Mouse (Mus musculus): ENCODE data around the gene Arhgap17. TPM values are rescaled to one million over a fixed set of nuclear protein-coding genes. Genes with fewer than 3 reads are reported as not detected.
A peak's percentile ranks its signal among the peaks of the same experiment; 100 is the strongest.

Gene Arhgap17
- 12.5 and 13.5 TPM in 2 replicates for polyA plus RNA-seq (2015; fragmentation: Nextera tagmentation; extraction: Ambion mirVana)

DNA sequence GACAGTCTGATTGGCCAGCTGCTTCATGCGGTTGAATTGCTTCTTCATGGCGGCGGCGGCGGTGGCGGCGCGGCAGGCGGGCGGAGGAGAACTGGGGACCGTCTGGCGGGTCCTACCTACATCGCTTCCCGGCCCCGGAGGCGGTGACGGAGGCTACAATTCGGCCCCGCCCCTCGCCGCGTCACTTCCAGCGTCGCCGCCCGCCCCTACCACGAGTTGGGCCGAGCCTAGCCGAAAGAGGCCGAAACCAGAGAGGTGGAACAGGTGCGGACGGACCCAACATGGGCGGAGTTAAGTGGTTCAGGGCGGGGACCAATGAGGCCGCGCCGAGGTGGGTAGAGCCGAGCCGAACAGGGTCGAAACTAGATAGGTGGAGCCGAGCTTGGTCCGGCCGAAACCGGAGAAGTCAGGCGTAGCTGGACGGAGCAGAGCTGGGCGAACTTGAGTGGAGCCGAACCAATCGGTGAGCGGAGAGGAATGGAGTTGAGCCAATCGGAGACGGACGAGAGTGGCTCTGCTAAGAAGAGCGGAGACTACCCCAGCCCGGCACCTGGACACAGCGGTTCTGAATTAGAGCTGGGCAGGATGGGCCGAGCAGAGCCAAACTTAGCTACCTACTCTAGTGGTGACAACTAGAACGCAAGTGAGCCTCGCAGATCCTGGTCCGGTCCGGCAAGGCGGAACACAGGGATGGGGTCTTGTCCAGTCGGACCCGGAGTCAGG lies at the start of gene Arhgap17, which contains the start of gene Lcmt1:
Gene Arhgap17, minus strand, starts transcription at position 157 of the 723 bp plus-strand sequence.
Gene Lcmt1, plus strand, starts transcription at position 26 of the 723 bp plus-strand sequence.
- ATAC-seq = peak; percentile 98

DNA sequence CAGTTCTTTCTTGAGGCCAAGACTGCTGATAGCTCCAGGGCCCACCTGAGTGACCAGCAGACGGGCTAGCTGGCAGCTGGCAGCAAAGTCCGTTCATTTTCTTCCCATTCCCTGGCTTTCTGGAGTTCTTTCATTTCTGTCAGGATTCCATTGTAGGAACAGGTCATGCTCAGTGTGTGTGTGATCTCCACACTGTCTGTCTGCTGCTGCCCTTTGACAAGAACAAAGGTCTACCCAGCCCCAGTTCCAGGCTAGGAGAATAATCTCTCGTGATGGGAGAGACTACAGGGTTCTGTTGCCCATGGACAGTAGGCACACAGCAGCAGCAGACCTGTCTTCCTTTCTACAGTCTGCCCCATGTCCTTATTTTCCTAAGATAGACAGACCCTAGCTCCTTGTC lies 47.9 kb upstream of the Arhgap17 start:
- Histone ChIP-seq H3K27ac (no peak overlapping the region), H3K9ac (no peak overlapping the region), H3K36me3 (ENCODE audit: poor library complexity, severe bottlenecking) (peaks cover 57% of the 10 kb centered on the region), H3K4me3 (no peak overlapping the region), H3K4me2 (no peak overlapping the region), H3K9me3 (replicated peaks) (no peaks in the 10 kb centered on the region), H3K27me3 (no peaks in the 10 kb centered on the region), H3K4me1 (no peaks in the 10 kb centered on the region)
- no peak for ATAC-seq
- WGBS = 84% methylated on average over 3 of the region's 3 CpGs

More for the DNA sequence above, at the start of gene Arhgap17, which contains the start of gene Lcmt1:
- no peaks in the 10 kb centered on the region for H3K36me3 ChIP-seq (ENCODE audit: poor library complexity, severe bottlenecking)
- 0 out of 2 replicates have a peak, but pooled peaks cover 4% of the 10 kb centered on the region for H3K27me3 ChIP-seq
- H3K27ac ChIP-seq = peak within 1 kb of the TSS; percentile 85
- peaks cover 36% of the 10 kb centered on the region for H3K4me1 ChIP-seq
- H3K4me3 ChIP-seq = peak within 1 kb of the TSS; percentile 78
- H3K9me3 ChIP-seq (replicated peaks) = no peaks in the 10 kb centered on the region
- H3K9ac ChIP-seq = peak within 1 kb of the TSS; percentile 88
- H3K4me2 ChIP-seq = peak within 1 kb of the TSS; percentile 90
- under 1% methylated on average over 46 of the region's 64 CpGs for WGBS

DNA sequence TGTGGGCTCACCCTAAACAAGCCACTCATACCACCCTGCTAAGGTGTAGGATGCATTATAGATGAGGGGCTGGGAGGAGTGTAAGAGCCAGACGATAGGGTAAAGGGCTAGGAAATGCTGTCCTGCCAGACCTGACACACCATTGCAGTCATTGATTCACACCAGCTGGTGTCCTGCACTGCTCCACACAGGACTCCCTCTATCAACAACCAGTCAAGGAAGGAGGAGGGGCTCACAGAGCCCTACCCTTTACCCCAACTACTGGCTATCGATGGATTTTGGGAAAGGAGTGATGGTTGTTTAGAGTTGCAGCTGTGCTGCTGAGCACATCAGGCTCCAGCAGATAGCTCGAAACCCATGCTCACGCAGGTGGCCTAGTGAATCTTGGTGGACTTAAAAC lies 47.1 kb upstream of the Arhgap17 start:
- Histone ChIP-seq H3K4me3 (no peak overlapping the region), H3K4me1 (no peaks in the 10 kb centered on the region), H3K9ac (no peak overlapping the region), H3K36me3 (ENCODE audit: poor library complexity, severe bottlenecking) (peaks cover 55% of the 10 kb centered on the region), H3K4me2 (no peak overlapping the region), H3K27ac (no peak overlapping the region), H3K9me3 (replicated peaks) (no peaks in the 10 kb centered on the region), H3K27me3 (no peaks in the 10 kb centered on the region)
- WGBS = 88% methylated on average over 4 of the region's 4 CpGs
- no peak for ATAC-seq

DNA sequence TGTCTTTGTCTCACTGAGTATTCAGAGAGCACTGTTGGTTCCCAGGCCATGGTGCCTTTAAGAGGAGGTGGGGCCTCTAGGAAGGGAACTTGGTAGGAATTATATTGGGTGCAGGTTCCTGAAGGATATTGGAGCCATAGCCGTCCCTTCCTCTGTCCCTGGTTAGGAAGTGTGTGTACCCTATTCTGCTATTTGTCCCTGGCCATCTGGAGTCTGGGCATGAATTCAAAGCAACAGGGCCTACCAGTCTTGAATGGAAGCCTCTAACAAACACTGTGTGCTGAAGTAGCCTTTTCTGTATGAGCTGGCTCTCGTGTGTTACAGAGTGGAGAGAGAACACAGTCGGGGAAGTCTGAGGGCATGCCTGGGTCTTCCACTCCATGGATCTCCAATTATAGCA lies 42.4 kb upstream of the Arhgap17 start:
- H3K4me2 ChIP-seq = no peak overlapping the region

DNA sequence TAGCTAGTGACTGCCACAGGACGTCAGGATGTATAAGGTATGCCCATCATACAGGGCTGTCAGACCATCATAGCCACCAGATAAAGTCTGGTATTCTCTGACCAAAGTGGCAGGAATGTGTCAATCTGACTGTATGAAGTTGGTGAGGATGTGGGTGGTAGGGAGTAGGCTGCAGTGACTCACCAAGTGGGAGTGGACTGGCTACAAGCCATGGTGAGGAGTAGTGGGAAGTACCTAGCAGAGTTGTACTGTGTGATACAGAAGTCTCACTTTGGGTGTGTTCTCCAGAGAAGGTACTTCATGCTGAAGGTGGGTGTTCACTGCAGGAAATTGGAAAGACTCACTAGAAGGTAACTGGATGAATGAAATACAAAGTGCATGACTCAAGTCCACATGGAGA lies 41.4 kb upstream of the Arhgap17 start:
- H3K9ac ChIP-seq = no peak overlapping the region
- no peaks in the 10 kb centered on the region for H3K9me3 ChIP-seq (replicated peaks)
- no peak overlapping the region for H3K4me2 ChIP-seq
- 92% methylated on average over 1 of the region's 1 CpGs for WGBS
- no peak for ATAC-seq
- H3K4me1 ChIP-seq = no peaks in the 10 kb centered on the region
- peaks cover 43% of the 10 kb centered on the region for H3K36me3 ChIP-seq (ENCODE audit: poor library complexity, severe bottlenecking)
- H3K27ac ChIP-seq = no peak overlapping the region
- H3K27me3 ChIP-seq = no peaks in the 10 kb centered on the region
- no peak overlapping the region for H3K4me3 ChIP-seq

More for the DNA sequence above, 42.4 kb upstream of the Arhgap17 start:
- Histone ChIP-seq H3K36me3 (ENCODE audit: poor library complexity, severe bottlenecking) (peaks cover 40% of the 10 kb centered on the region), H3K27me3 (no peaks in the 10 kb centered on the region), H3K4me1 (no peaks in the 10 kb centered on the region), H3K9me3 (replicated peaks) (no peaks in the 10 kb centered on the region), H3K4me3 (no peak overlapping the region), H3K27ac (no peak overlapping the region), H3K9ac (no peak overlapping the region)
- no peak for ATAC-seq
- WGBS = 72% methylated on average over 3 of the region's 3 CpGs

DNA sequence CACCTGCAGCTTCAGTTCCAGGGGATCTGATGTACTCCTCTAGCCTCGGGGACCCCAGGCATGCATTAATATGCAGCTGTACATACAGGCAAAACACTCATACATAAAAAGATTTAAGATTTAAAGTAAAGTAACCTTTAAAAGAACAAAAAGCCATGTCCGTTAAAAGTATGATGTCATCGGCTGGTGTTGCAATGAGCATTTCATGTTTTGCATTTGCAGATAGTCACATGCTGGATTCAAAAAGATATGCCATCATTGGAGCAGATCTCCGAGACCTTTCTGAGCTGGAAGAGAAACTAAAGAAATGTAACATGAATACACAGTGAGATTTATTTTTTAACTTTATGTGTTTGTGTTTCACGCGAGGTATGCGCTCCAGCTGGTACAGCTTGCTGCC lies 40.8 kb upstream of the Arhgap17 start:
- ATAC-seq = no peak
- no peak overlapping the region for H3K27ac ChIP-seq
- no peaks in the 10 kb centered on the region for H3K4me1 ChIP-seq
- peaks cover 49% of the 10 kb centered on the region for H3K36me3 ChIP-seq (ENCODE audit: poor library complexity, severe bottlenecking)
- no peaks in the 10 kb centered on the region for H3K27me3 ChIP-seq
- no peaks in the 10 kb centered on the region for H3K9me3 ChIP-seq (replicated peaks)
- H3K9ac ChIP-seq = no peak overlapping the region
- H3K4me2 ChIP-seq = no peak overlapping the region
- WGBS = 91% methylated on average over 7 of the region's 7 CpGs
- H3K4me3 ChIP-seq = no peak overlapping the region

DNA sequence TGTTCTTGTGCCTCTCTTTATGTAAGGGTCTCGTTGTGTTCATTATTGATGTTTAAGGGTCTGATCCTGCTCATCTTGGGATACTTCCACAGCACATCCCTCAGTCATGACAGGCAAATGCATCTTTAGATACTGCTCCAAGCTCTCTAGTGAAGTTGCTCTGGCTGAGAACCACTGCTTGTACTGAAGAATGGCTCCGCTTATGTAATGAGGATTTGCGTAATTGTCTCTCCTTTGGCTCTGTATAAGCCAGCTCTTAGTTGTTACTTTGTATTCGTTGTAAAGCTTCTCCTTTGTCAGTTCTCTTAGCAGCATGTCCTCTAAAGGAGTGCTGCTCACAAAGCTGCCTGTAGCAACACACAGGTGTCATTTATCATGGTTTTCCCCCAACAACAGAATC lies 37.3 kb upstream of the Arhgap17 start:
- WGBS = 75% methylated on average over 4 of the region's 4 CpGs
- no peak overlapping the region for H3K9ac ChIP-seq
- H3K4me3 ChIP-seq = no peak overlapping the region
- H3K27me3 ChIP-seq = no peaks in the 10 kb centered on the region
- no peak overlapping the region for H3K27ac ChIP-seq
- no peak overlapping the region for H3K4me2 ChIP-seq
- H3K9me3 ChIP-seq (replicated peaks) = no peaks in the 10 kb centered on the region
- no peak for ATAC-seq
- no peaks in the 10 kb centered on the region for H3K4me1 ChIP-seq
- H3K36me3 ChIP-seq (ENCODE audit: poor library complexity, severe bottlenecking) = peaks cover 62% of the 10 kb centered on the region

DNA sequence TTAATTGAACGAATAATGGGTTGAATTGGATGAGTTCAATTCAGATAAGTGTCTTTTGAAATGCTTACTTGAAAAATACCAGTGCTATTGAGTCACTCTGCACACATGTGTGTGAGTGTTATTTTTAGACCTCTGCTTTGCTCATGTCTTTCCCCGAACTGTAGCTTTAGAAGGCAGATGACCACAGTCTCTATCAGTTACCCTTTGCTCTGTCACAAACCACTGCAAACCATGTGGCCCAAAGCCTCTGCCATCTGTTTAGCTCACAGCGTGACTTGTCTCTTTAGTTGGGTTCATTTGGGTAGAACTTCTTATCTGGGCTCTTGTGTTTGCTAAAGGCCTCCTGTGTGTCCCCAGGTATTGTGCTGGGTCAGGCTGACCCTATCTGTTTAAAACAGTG lies 35.9 kb upstream of the Arhgap17 start:
- 90% methylated on average over 3 of the region's 3 CpGs for WGBS
- Histone ChIP-seq H3K36me3 (ENCODE audit: poor library complexity, severe bottlenecking) (peaks cover 51% of the 10 kb centered on the region), H3K4me3 (no peak overlapping the region), H3K9me3 (replicated peaks) (no peaks in the 10 kb centered on the region), H3K4me2 (no peak overlapping the region), H3K9ac (no peak overlapping the region), H3K27ac (no peak overlapping the region), H3K4me1 (peaks cover 6% of the 10 kb centered on the region), H3K27me3 (no peaks in the 10 kb centered on the region)
- ATAC-seq = no peak

DNA sequence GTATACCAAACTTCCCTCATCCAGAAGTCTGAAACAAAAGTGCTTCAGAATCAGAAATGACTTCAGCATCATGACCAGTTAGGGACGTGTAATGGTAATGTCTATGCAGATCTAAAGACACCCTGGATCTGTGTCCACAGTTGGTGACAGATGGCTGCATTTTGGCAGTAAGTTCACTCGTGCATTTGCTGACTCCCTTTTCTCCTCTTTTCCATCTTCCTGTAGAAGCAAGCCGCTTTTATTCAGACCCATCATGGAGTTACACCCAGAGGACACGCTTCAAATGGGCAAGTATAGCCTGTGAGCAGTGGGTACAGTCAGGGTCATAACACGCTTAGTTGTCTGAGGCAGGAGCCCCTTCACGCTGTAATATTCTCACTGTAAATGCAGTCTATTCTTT lies 34.5 kb upstream of the Arhgap17 start:
- Histone ChIP-seq H3K27ac (no peak overlapping the region), H3K4me1 (peaks cover 6% of the 10 kb centered on the region), H3K9ac (no peak overlapping the region), H3K27me3 (no peaks in the 10 kb centered on the region), H3K36me3 (ENCODE audit: poor library complexity, severe bottlenecking) (peaks cover 50% of the 10 kb centered on the region), H3K9me3 (replicated peaks) (no peaks in the 10 kb centered on the region), H3K4me3 (no peak overlapping the region), H3K4me2 (no peak overlapping the region)
- ATAC-seq = no peak
- 93% methylated on average over 6 of the region's 6 CpGs for WGBS

DNA sequence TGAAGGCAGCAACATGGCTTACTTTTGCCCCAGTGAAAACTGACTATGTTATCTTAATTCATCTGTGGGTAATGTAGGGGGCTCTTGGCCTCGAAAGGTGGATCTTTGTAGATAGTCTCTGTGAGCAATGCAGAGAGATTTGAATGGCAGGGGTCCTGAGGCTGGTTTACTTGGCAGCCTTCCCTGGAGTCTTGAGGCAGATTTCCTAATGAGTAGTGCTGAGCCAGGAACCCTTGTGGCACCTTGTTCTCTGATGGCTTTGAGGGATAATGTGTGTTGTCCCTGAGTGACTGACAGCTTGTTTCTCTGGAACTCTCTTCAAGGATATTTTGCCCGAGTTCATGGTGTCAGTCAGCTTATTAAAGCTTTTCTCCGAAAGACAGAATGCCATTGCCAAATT lies 31.4 kb upstream of the Arhgap17 start:
- no peaks in the 10 kb centered on the region for H3K27me3 ChIP-seq
- no peak overlapping the region for H3K9ac ChIP-seq
- no peaks in the 10 kb centered on the region for H3K9me3 ChIP-seq (replicated peaks)
- no peak for ATAC-seq
- H3K36me3 ChIP-seq (ENCODE audit: poor library complexity, severe bottlenecking) = peaks cover 40% of the 10 kb centered on the region
- no peak overlapping the region for H3K4me3 ChIP-seq
- no peak overlapping the region for H3K27ac ChIP-seq
- H3K4me1 ChIP-seq = peaks cover 6% of the 10 kb centered on the region
- H3K4me2 ChIP-seq = no peak overlapping the region
- WGBS = 40% methylated on average over 3 of the region's 3 CpGs

DNA sequence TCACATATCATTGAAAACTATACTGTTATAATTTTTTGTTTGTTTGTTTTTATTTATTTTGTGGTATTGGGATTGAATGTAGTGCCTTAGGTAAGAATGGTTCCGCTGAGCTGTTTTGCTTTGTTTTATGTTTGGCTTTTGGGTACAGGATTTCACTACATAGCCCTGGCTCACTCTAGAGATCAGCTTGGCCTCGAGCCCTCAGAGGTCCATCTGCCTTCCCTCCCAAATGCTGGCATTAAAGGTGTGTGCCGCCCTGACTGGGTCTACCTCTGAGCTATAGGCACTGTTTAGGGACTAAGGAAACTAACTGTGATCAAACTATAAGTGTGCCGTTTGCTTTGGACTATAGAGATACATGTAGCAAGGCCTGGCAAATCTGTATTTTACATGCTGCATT lies 29.6 kb upstream of the Arhgap17 start:
- Histone ChIP-seq H3K4me1 (peaks cover 6% of the 10 kb centered on the region), H3K27ac (no peak overlapping the region), H3K27me3 (no peaks in the 10 kb centered on the region), H3K36me3 (ENCODE audit: poor library complexity, severe bottlenecking) (peaks cover 23% of the 10 kb centered on the region), H3K4me2 (no peak overlapping the region), H3K4me3 (no peak overlapping the region), H3K9ac (no peak overlapping the region), H3K9me3 (replicated peaks) (no peaks in the 10 kb centered on the region)
- WGBS = 85% methylated on average over 4 of the region's 4 CpGs
- ATAC-seq = no peak

DNA sequence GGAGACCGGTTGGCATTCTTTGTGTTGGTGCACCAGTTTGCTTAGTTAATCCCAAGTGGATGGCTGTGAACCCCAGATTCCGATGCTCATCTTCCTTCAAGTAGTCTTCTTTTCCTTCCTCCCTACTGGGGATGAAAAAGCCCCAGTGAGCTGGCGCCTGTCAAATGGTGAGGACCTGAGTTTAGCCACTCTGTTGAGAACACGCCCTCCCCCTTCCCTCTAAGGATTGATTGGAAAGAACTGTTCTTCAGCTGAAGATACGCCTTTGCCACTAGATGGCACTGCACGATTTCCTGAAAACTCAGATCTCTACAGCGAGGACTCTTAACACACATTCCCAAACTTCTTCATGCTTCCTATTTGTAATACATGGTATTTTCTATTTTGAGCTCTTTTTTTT lies 29.1 kb upstream of the Arhgap17 start:
- 32% methylated on average over 7 of the region's 7 CpGs for WGBS
- no peaks in the 10 kb centered on the region for H3K9me3 ChIP-seq (replicated peaks)
- no peak overlapping the region for H3K4me2 ChIP-seq
- H3K36me3 ChIP-seq (ENCODE audit: poor library complexity, severe bottlenecking) = peaks cover 20% of the 10 kb centered on the region
- H3K4me3 ChIP-seq = no peak overlapping the region
- peaks cover 6% of the 10 kb centered on the region for H3K4me1 ChIP-seq
- peak; percentile 75 for ATAC-seq
- no peaks in the 10 kb centered on the region for H3K27me3 ChIP-seq
- no peak overlapping the region for H3K27ac ChIP-seq
- H3K9ac ChIP-seq = no peak overlapping the region

DNA sequence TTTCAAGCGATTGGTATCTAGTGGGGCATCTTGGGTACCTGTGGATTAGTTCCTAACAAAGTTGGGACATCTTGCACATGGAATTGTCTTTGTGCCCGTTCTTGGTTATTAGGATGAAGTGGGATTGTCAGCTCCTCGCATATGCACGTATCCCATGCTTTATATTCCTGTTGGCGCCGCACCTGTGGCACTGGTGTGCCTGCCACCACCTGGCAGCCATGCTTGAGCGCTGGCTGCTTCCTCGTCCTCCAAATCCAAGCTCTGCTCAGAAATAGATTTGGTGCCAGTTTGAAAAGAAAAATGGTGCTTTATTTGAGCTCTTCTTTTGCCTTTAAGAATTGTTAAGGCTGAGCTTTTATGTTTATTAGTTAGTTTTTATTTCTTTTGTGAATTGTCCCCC lies 28.2 kb upstream of the Arhgap17 start:
- WGBS = 90% methylated on average over 8 of the region's 8 CpGs
- no peaks in the 10 kb centered on the region for H3K27me3 ChIP-seq
- peaks cover 6% of the 10 kb centered on the region for H3K4me1 ChIP-seq
- ATAC-seq = no peak
- H3K4me3 ChIP-seq = no peak overlapping the region
- no peak overlapping the region for H3K9ac ChIP-seq
- no peaks in the 10 kb centered on the region for H3K9me3 ChIP-seq (replicated peaks)
- H3K36me3 ChIP-seq (ENCODE audit: poor library complexity, severe bottlenecking) = peaks cover 16% of the 10 kb centered on the region
- H3K4me2 ChIP-seq = no peak overlapping the region
- H3K27ac ChIP-seq = no peak overlapping the region
